Mouse (Mus musculus): Measurements from ENCODE around the gene Olfr23. TPM values are rescaled to one million over a fixed set of nuclear protein-coding genes. Genes with fewer than 3 reads are reported as not detected.
"Not testable (repeated sequence)": the region's sequence is repeated elsewhere in the genome, so short reads cannot be mapped to it uniquely, and the experiment has no call there.

The Olfr23 gene
- polyA plus RNA-seq (2016; fragmentation: Nextera tagmentation; extraction: Ambion mirVana), result not detected in 2 replicates

DNA sequence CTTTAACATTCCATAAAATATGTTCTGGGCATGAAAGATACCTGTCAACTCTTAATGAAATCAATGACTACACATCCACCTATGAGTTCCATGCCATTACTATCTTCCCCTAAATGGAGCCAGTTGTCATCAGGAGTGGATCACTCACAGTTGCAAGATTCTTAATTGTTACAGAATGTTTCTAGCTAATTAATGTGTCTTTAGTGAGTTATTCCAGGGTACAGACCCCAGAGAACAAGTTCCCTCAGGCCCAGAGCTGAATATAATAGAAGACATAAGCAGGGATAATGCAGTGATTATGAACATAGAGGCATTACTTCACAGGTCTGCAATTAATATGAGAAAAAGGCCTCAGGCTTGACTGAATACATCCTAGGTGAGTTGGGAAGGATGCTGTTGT, at the start of gene Olfr23:
Gene Olfr23, plus strand, starts transcription at position 301 of the 400 bp plus-strand sequence.
- Histone ChIP-seq H3K4me1 (no peaks in the 10 kb centered on the region), H3K4me3 (no peak within 1 kb of the TSS), H3K36me3 (replicated peaks) (no peaks in the 10 kb centered on the region), H3K27me3 (replicated peaks; ENCODE audit: low read depth, poor library complexity, severe bottlenecking) (no peaks in the 10 kb centered on the region), H3K9me3 (peaks cover 17% of the 10 kb centered on the region; the same call in 1 of the 2 replicates), H3K27ac (replicated peaks) (no peak within 1 kb of the TSS)
- no peak for DNase-seq (ENCODE audit: low spot score)

DNA sequence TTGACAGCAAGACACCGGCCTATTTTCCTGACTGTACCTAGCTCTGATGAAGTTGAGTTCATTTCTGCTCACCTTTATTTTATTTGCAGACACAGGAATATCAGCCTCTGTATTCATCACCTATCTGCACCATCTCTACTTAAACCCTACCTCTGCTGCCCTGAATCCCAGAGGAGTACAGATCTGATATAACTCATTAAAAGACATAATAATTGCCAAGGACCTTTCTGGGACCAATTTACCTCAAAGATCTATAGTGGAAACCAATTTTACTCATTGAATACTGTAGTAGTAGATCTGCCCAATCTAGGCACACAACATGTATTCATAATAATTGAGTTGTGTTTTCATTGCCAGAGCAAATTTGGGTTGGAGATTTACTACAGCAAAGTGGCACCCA, 45.8 kb upstream of the Olfr23 start, which contains the start of gene Olfr394:
Gene Olfr394, minus strand, starts transcription at position 101 of the 400 bp plus-strand sequence.
- 83% methylated on average over 1 of the region's 1 CpGs for WGBS
- H3K9me3 ChIP-seq, result peaks cover 7% of the 10 kb centered on the region
- H3K36me3 ChIP-seq (replicated peaks), result no peaks in the 10 kb centered on the region
- no peak within 1 kb of the TSS for H3K4me3 ChIP-seq
- DNase-seq (ENCODE audit: low spot score), result no peak
- H3K27ac ChIP-seq (replicated peaks), result no peak within 1 kb of the TSS
- no peaks in the 10 kb centered on the region for H3K4me1 ChIP-seq
- H3K27me3 ChIP-seq (replicated peaks; ENCODE audit: low read depth, poor library complexity, severe bottlenecking), result no peaks in the 10 kb centered on the region

DNA sequence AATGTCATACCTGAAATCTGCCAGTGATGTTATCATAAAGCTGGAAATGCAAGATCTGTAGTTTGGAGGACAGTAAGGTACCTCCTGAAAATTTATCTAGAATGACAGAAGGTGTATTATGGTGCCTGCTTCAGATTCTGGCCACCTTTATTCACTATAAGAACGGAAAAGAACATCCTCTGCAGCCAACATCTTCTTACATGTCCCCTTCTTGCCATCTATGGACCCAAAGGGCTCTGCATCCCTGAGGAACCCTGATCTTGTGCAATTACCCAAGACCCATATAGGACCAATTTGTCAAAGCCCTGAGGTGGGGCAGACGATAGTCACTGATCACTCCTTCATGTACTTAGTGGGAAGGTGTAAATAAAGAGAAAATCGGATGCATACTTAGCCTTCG, 27.3 kb upstream of the Olfr23 start, which contains the start of gene Olfr395:
Gene Olfr395, minus strand, starts transcription at position 101 of the 400 bp plus-strand sequence.
- 81% methylated on average over 4 of the region's 4 CpGs for WGBS
- DNase-seq (ENCODE audit: low spot score); H3K27ac ChIP-seq (replicated peaks): not testable (repeated sequence)

DNA sequence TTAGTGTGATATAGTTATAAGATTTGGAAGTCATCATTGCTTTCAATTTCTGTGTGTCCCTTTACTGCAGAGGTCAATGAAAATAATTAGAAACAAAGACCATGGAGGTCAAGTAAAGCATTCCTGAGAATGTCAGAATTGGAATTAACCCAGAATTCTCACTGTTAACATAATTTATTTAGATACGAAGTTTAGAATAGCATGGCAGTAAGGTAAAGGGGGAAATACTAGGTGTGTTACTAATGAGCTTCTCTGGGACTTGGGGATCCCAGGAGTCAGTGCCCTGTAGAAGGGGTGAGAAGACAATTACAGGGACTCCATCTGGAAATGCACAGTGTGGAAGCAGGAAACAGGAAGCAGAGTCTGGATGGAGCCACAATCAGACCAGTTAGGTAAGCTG, 24.0 kb downstream of the Olfr23 start, which contains the start of gene Olfr397:
Gene Olfr397, plus strand, starts transcription at position 301 of the 400 bp plus-strand sequence.
- Histone ChIP-seq H3K27ac (replicated peaks) (no peak within 1 kb of the TSS), H3K9me3 (peaks cover 38% of the 10 kb centered on the region), H3K36me3 (replicated peaks) (no peaks in the 10 kb centered on the region), H3K4me3 (no peak within 1 kb of the TSS), H3K4me1 (no peaks in the 10 kb centered on the region), H3K27me3 (replicated peaks; ENCODE audit: low read depth, poor library complexity, severe bottlenecking) (no peaks in the 10 kb centered on the region)
- 81% methylated on average over 1 of the region's 1 CpGs for WGBS
- DNase-seq (ENCODE audit: low spot score), result no peak

More for the DNA sequence above, 27.3 kb upstream of the Olfr23 start, which contains the start of gene Olfr395:
- H3K4me3 ChIP-seq; H3K9me3 ChIP-seq; H3K27me3 ChIP-seq (replicated peaks; ENCODE audit: low read depth, poor library complexity, severe bottlenecking); H3K4me1 ChIP-seq; H3K36me3 ChIP-seq (replicated peaks): not testable (repeated sequence)

DNA sequence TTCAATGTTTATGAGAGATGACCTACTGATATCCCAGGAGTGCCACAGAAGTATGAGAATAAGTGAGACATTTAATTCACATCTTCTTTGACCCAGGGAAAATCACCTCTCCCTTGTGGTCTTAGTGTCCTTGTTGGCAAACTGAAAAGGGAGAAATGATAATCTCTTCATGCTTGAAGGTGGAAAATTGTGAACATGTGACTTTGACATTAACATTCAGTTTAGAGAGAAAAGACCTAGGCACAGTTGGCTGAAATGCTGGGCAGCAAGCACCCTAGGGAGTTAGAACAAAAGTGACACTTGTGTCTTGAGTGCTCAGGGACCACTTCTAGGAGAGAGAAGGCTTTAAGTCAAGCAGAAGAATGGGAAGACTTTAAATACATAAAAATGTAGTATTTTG, 53.8 kb downstream of the Olfr23 start, which contains the start of gene Olfr398:
Gene Olfr398, minus strand, starts transcription at position 101 of the 400 bp plus-strand sequence.
- Histone ChIP-seq H3K4me3 (no peak within 1 kb of the TSS), H3K4me1 (no peaks in the 10 kb centered on the region), H3K27me3 (replicated peaks; ENCODE audit: low read depth, poor library complexity, severe bottlenecking) (no peaks in the 10 kb centered on the region), H3K36me3 (replicated peaks) (no peaks in the 10 kb centered on the region), H3K27ac (replicated peaks) (no peak within 1 kb of the TSS), H3K9me3 (peaks cover 43% of the 10 kb centered on the region)
- DNase-seq (ENCODE audit: low spot score), result no peak

Other genes starting within 250 kb of the Olfr23 start
- gene Zfp735, start 247.9 kb upstream of the Olfr23 start, polyA plus RNA-seq (2016; fragmentation: Nextera tagmentation; extraction: Ambion mirVana), result not detected in 2 replicates
- not detected in 2 replicates for gene Olfr389, start 156.0 kb upstream of the Olfr23 start, polyA plus RNA-seq (2016; fragmentation: Nextera tagmentation; extraction: Ambion mirVana)
- not detected in 2 replicates for gene Olfr390, start 153.7 kb upstream of the Olfr23 start, polyA plus RNA-seq (2016; fragmentation: Nextera tagmentation; extraction: Ambion mirVana)
- not detected in 2 replicates for gene Olfr391-ps, start 133.6 kb upstream of the Olfr23 start, polyA plus RNA-seq (2016; fragmentation: Nextera tagmentation; extraction: Ambion mirVana)
- not detected in 2 replicates for gene Olfr392, start 119.6 kb upstream of the Olfr23 start, polyA plus RNA-seq (2016; fragmentation: Nextera tagmentation; extraction: Ambion mirVana)
- gene Olfr393, start 85.2 kb upstream of the Olfr23 start, polyA plus RNA-seq (2016; fragmentation: Nextera tagmentation; extraction: Ambion mirVana), result not detected in 2 replicates
- not detected in 2 replicates for gene Olfr394, start 45.9 kb upstream of the Olfr23 start, polyA plus RNA-seq (2016; fragmentation: Nextera tagmentation; extraction: Ambion mirVana)
- gene Olfr395, start 27.4 kb upstream of the Olfr23 start, polyA plus RNA-seq (2016; fragmentation: Nextera tagmentation; extraction: Ambion mirVana), result not detected in 2 replicates
- not detected in 2 replicates for gene Olfr397, start 24.1 kb downstream of the Olfr23 start, polyA plus RNA-seq (2016; fragmentation: Nextera tagmentation; extraction: Ambion mirVana)
- not detected in 2 replicates for gene Olfr398, start 53.7 kb downstream of the Olfr23 start, polyA plus RNA-seq (2016; fragmentation: Nextera tagmentation; extraction: Ambion mirVana)
- not detected in 2 replicates for gene Olfr139, start 119.9 kb downstream of the Olfr23 start, polyA plus RNA-seq (2016; fragmentation: Nextera tagmentation; extraction: Ambion mirVana)
- gene Olfr399, start 119.9 kb downstream of the Olfr23 start, polyA plus RNA-seq (2016; fragmentation: Nextera tagmentation; extraction: Ambion mirVana), result not detected in 2 replicates
- gene Zfp616, start 133.3 kb downstream of the Olfr23 start, polyA plus RNA-seq (2016; fragmentation: Nextera tagmentation; extraction: Ambion mirVana), result not detected in 2 replicates
- not detected in 2 replicates for gene Olfr401, start 177.0 kb downstream of the Olfr23 start, polyA plus RNA-seq (2016; fragmentation: Nextera tagmentation; extraction: Ambion mirVana)
- gene Olfr402, start 216.9 kb downstream of the Olfr23 start, polyA plus RNA-seq (2016; fragmentation: Nextera tagmentation; extraction: Ambion mirVana), result not detected in 2 replicates
- gene Olfr403, start 249.6 kb downstream of the Olfr23 start, polyA plus RNA-seq (2016; fragmentation: Nextera tagmentation; extraction: Ambion mirVana), result not detected in 2 replicates